Mouse (Mus musculus): ENCODE data around the gene Ralbp1.

Ralbp1 gene

DNA sequence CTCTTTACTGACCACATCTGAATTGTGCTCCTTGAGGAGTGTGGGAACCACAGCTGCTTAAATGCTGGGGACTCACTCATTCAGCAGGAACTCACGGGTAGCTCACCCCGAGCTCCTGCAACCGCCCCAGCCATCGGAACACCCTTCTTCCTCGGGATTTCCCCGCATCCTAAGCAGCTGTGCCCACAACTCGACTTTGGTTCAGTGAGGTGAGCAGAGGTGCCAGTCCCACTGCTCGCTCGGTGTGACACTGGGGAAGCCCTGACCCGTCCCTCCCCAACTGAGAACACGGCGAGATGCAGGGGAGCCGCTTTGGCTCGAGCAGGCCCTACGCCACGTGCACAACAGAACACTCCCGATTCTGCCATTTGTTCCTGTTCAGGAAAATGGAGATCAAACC is 35.1 kb downstream of the Ralbp1 start:
- no peak for DNase-seq (ENCODE audit: low read depth, low spot score)

GRCm38 (mm10) chr17:65847694-65848449 is 37.7 kb downstream of the Ralbp1 start:
- no peak for DNase-seq (ENCODE audit: low read depth, low spot score)

GRCm38 (mm10) chr17:65845423-65845822 is 40.2 kb downstream of the Ralbp1 start:
- DNase-seq (ENCODE audit: low read depth, low spot score) = no peak

- no peak for DNase-seq (ENCODE audit: low read depth, low spot score)
Measured at GRCm38 (mm10) chr17:65842669-65843381, 42.8 kb downstream of the Ralbp1 start.

- no peak for DNase-seq (ENCODE audit: low read depth, low spot score)
Measured at GRCm38 (mm10) chr17:65839541-65840256, 45.9 kb downstream of the Ralbp1 start.

GRCm38 (mm10) chr17:65836746-65837145 is 48.9 kb downstream of the Ralbp1 start:
- no peak for DNase-seq (ENCODE audit: low read depth, low spot score)

DNA sequence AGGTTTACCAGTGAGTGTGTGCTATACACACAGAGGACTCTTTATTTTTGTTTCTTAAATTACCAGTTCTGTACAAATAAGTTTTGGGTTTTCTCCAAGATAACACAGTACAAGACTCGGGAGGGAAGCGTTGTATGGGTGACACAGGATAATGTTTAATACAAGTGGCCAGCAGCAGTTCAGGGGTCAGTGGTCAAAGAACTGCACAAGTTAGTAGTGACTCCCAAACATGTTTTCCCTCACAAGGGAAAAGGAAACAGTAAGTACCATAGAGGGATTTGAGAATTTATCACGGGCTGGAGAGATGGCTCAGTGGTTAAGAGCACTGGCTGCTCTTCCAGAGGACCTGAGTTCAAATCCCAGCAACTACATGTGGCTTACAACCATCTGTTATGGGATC is 51.7 kb downstream of the Ralbp1 start:
- DNase-seq (ENCODE audit: low read depth, low spot score) = no peak

- DNase-seq (ENCODE audit: low read depth, low spot score) = no peak
Measured at GRCm38 (mm10) chr17:65830216-65830863, 55.3 kb downstream of the Ralbp1 start.

DNA sequence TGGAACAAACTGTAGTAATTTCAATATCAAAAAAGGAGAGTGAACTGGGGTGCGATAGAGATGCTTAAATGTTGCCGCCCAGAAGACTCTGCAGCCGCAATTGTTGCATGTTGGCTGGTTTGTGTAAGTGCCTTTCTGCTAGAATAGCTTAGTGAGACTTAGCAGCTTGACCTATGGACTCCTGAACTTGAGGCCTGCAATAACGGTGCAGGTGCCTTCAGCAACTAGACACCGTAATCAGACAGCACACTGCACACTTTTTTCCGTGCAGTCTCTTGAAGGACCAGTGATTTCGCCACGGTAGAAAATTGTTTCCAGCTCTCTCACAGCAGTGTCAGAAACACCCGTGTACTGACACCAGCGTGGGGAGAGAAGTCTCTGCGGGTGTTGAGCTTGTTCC is 56.6 kb downstream of the Ralbp1 start:
- no peak for DNase-seq (ENCODE audit: low read depth, low spot score)

GRCm38 (mm10) chr17:65827904-65828303 is 57.7 kb downstream of the Ralbp1 start:
- DNase-seq (ENCODE audit: low read depth, low spot score) = no peak

DNA sequence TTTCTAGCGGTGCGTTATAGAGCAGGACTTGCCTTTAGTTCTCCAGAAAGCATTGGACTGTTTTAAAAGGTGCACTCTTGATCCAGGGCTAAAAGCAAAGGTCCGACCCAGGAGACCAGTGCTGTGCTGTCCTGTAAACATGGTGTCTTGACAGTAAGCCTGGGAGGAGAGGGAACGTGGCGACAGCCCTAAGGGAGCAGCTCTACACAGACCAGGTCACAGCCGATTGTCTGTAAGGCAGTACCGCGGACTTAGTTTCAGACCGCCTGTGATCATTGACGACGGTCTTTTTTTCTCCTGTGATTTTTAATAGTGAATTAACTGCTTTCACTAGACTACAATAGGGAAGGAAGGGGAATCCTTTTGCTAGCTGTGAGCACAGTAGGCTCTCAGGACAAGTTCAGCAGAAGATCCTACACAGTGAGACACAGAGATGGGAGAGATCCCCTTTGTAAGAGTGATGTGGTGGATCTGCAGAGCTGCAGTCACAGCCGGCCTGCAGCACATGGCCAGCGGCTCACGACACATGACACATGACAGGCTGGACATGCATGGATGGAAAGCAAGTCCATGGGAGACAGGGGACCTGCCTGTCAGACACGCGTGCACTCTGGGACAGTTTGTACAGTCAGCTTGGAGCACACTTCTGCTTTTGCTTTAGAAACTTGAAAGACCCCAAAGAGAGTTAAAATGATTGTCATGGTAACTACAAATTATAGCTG is 58.3 kb downstream of the Ralbp1 start:
- no peak for DNase-seq (ENCODE audit: low read depth, low spot score)

DNA sequence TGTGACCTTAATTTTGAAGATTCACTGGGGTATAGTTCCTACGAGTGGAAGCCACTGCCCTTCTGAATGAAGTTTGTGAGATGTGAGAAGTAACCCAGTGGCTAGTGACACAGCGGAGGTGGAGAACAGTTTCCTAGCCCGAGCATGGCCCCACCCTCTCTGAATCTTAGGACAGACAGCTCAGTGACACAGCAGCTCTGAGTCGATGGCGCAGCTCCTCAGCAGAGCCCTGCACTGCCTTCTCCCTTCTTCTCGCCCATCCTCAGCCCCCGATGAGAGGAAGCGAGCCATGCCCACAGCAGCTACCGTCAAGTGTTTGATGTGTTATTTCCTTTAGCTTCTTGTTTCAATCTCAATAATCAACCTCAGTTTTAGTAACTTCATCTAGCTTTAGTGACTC is 59.3 kb downstream of the Ralbp1 start:
- DNase-seq (ENCODE audit: low read depth, low spot score) = no peak

- no peak for DNase-seq (ENCODE audit: low read depth, low spot score)
Measured at GRCm38 (mm10) chr17:65824246-65824645, 61.4 kb downstream of the Ralbp1 start.

DNA sequence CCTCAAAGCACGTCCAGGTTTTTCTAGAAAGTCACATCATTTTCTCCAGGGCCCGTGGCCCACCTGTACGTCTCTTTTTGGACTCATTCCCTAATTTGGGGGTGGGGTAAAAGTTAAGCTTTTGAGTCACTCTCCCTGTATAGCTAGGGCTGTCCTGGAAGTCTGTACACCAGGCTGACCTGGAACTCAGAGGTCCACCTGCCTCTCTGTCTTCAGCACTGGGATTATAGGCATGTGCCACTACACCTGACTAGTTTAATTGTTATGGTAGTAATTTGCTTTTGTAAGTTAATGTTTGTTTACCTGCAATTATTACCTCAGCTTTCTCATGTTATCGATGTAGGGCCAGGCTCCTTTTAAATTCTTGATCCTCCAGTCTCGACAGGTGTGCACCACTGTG is 63.2 kb downstream of the Ralbp1 start:
- no peak for DNase-seq (ENCODE audit: low read depth, low spot score)

DNA sequence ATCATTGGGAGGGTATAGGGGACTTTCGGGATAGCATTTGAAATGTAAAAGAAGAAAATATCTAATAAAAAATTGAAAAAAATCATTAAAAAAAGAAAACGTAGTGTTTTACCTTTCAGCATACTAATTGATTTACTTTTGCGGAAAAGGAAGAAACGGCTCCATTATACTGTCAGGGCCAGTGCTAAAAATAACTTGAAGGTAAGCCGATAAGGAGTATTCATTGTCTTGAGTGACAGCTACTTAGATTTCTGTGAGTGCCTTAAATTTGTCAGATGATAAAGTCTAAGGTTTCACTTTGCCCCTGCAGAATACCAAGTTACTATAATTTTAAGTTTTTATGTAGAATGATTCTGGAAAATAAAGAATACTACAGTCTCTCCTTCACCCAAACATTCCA is 65.4 kb downstream of the Ralbp1 start:
- DNase-seq (ENCODE audit: low read depth, low spot score) = no peak

DNA sequence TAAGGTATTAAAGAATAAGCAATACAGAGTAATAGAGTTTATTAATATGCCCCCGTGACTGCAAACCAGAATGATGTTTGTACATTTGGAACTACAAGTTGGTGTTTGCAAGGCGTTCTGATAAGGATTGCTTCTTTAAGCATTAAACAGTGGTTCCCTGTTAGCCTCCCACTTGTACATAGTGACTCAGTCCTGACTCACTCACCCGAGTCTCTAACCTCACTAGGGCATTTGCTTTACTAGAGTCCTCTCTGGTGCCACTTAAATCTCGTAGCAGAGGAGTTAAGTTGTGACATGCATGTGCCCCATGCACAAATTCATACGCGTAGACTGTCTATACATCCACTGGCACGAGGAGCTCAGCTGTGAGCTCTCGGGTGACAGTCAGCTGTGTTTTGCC is 71.8 kb downstream of the Ralbp1 start:
- no peak for DNase-seq (ENCODE audit: low read depth, low spot score)

DNA sequence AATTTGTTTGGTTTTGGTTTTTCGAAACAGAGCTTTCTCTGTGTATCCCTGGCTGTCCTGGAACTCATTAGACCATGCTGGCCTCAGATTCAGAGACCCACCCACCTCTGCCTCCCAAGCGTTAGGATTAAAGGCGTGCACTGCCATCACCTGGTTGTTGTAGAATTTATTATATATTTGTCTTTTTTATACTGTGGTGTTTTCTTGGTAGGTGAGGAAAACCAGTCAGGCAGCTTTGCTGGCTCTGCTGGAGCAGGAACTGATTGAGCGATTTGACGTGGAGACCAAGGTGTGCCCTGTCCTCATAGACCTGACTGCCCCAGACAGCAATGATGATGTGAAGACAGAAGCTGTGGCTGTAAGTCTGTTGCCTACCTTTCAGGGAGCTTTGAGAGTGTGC is 74.6 kb downstream of the Ralbp1 start:
- DNase-seq (ENCODE audit: low read depth, low spot score) = no peak

DNA sequence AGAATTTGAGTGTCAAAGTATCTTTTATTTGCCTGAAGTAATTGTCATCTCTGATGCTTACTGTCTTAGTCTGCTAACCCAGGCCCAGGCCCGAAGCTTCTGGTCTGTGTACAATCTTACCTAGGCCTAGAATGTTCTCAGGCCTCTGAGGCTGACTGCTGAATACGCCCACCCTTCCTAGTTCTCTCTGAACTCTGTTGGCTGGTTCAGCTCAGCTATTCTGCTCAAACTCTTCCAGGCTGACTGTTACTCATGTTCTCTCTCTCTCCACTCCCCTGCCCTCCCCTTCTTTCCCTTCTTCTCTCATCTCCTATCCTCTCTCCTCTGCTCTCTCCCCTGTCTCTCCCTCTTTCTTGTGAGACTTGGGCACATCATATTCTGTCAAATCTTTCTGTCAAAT is 79.2 kb downstream of the Ralbp1 start:
- DNase-seq (ENCODE audit: low read depth, low spot score) = no peak

GRCm38 (mm10) chr17:65805966-65806365 is 79.6 kb downstream of the Ralbp1 start:
- no peak for DNase-seq (ENCODE audit: low read depth, low spot score)

DNA sequence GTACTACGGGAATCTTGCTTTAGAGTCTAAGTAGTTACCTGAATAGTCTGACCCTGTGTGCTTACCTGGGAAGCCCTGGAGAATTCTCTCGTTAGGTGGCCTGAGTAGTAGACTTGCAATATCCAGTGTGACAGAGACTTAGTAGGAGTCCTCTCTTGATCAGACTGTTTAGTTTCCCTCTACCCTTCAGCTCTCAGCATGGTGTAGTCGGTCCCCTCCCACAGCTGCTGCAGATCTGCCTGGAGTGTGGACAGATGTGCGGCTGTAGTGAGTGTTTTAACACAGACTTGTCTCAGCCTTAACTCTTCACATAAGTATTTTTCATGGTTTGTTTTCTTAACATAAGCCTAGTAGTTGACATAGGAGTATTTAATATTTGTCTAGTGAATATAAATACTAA is 83.6 kb downstream of the Ralbp1 start:
- no peak for DNase-seq (ENCODE audit: low read depth, low spot score)

GRCm38 (mm10) chr17:65800451-65800850 is 85.1 kb downstream of the Ralbp1 start:
- no peak for DNase-seq (ENCODE audit: low read depth, low spot score)

All from embryo, embryonic 11.5 days (tissue).